Mouse (Mus musculus) ES-Bruce4 (cell line): ENCODE measurements at regions not wholly inside any gene's neighbourhood (a gene's known extent, or its start where the extent isn't known, plus 50 kb on each side); places are given as distances from the start of the nearest gene placed in this dataset.

ENCODE experiments used
- CTCF ChIP-seq: IDR thresholded peaks from one replicate; pipeline ENCODE4 v1.8.1; 2011; ENCODE audit warnings: low read depth, low read length
- EP300 ChIP-seq: IDR thresholded peaks from 2 replicates; pipeline ENCODE4 v1.6.1; 2011; ENCODE audit warnings: low read depth, low read length; ENCODE audit not compliant: insufficient read depth
- POLR2A ChIP-seq: IDR thresholded peaks from one replicate; pipeline ENCODE4 v1.8.1; 2011; ENCODE audit warnings: low read length; ENCODE audit not compliant: insufficient read depth

GRCm38 (mm10) chr14:48888954-48889353 lies 176.9 kb upstream of the Ap5m1 start:
- TF ChIP-seq CTCF (peak; percentile 81), POLR2A (no peak), EP300 (no peak)
